Mouse (Mus musculus): ENCODE measurements at regions not wholly inside any gene's neighbourhood (a gene's known extent, or its start where the extent isn't known, plus 50 kb on each side); places are given as distances from the start of the nearest gene placed in this dataset.

DNA sequence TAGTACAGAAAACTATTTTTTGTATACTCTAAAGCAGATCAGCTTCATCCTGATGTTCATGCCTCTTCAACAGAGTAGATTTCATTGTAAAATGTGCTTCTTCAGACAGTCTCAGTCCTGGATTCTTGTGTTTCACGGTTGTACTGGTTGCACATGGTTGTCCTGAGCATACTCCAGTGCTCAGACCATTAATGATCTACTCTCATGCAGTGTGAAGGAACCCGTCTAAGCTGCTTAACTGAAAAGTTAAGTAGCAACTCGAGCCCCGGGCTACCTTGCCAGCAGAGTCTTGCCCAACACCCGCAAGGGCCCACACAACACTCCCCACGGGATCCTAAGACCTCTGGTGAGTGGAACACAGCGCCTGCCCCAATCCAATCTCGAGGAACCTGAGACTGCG is 380.3 kb upstream of the Fbxo33 start:
- Histone ChIP-seq H3K27ac (ENCODE audit: low read depth) (no peak overlapping the region), H3K4me3 (ENCODE audit: low read depth, low read length) (no peak overlapping the region), H3K36me3 (replicated peaks; ENCODE audit: control insufficient read depth, insufficient read depth, low read length) (no peaks in the 10 kb centered on the region), H3K4me1 (ENCODE audit: control insufficient read depth, insufficient read depth) (no peaks in the 10 kb centered on the region), H3K4me2 (ENCODE audit: low read depth, low read length) (no peak overlapping the region), H3K9ac (replicated peaks; ENCODE audit: low read depth, low read length) (no peak overlapping the region), H3K27me3 (ENCODE audit: control insufficient read depth, insufficient read depth, low read length) (no peaks in the 10 kb centered on the region), H3K9me3 (replicated peaks; ENCODE audit: control insufficient read depth, low read length) (no peaks in the 10 kb centered on the region)
- DNase-seq (ENCODE audit: low spot score) (no peak), ATAC-seq (ENCODE audit: insufficient read depth, low read depth) (no peak)
- TF ChIP-seq EP300 (IDR thresholded peaks at IDR 0.05; ENCODE audit: low read depth) (no peak), CTCF (IDR thresholded peaks at IDR 0.05; ENCODE audit: low read depth) (no peak)
- WGBS, result 68% methylated on average over 8 of the region's 9 CpGs

- H3K4me3 ChIP-seq (ENCODE audit: low read depth, low read length), result no peak overlapping the region
- H3K36me3 ChIP-seq (replicated peaks; ENCODE audit: control insufficient read depth, insufficient read depth, low read length), result no peaks in the 10 kb centered on the region
- H3K27me3 ChIP-seq (ENCODE audit: control insufficient read depth, insufficient read depth, low read length), result no peaks in the 10 kb centered on the region
- WGBS, result 93% methylated on average over 2 of the region's 2 CpGs
- ATAC-seq (ENCODE audit: insufficient read depth, low read depth) (no peak), DNase-seq (ENCODE audit: low spot score) (no peak)
- no peak overlapping the region for H3K9ac ChIP-seq (replicated peaks; ENCODE audit: low read depth, low read length)
- TF ChIP-seq EP300 (IDR thresholded peaks at IDR 0.05; ENCODE audit: low read depth), result no peak
- no peak overlapping the region for H3K4me2 ChIP-seq (ENCODE audit: low read depth, low read length)
- H3K27ac ChIP-seq (ENCODE audit: low read depth), result no peak overlapping the region
- H3K4me1 ChIP-seq (ENCODE audit: control insufficient read depth, insufficient read depth), result no peaks in the 10 kb centered on the region
- no peaks in the 10 kb centered on the region for H3K9me3 ChIP-seq (replicated peaks; ENCODE audit: control insufficient read depth, low read length)
These were observed 369.8 kb upstream of the Fbxo33 start for GRCm38 (mm10) chr12:59589354-59589753.

DNA sequence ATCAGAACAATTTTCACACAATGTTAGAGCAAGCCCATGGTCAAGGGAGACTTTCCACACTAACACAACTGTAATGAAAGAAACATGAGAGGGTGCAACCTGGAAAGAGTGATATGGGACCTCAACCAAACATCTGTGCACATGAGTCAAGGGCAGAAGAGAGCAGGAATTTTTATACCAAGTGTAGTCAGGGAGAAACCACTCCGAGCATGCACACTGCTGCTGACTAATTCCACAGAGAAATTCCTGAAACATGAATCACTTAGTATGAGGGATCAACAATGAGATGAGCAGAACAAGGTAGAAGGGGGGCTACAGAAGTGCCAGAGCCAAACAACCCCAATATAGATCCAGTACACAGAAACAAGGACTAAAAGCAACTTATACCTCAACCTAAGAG is 363.1 kb upstream of the Fbxo33 start:
- Histone ChIP-seq H3K4me2 (ENCODE audit: low read depth, low read length) (no peak overlapping the region), H3K4me3 (ENCODE audit: low read depth, low read length) (no peak overlapping the region), H3K9ac (replicated peaks; ENCODE audit: low read depth, low read length) (no peak overlapping the region), H3K4me1 (ENCODE audit: control insufficient read depth, insufficient read depth) (no peaks in the 10 kb centered on the region), H3K36me3 (replicated peaks; ENCODE audit: control insufficient read depth, insufficient read depth, low read length) (no peaks in the 10 kb centered on the region), H3K27ac (ENCODE audit: low read depth) (no peak overlapping the region), H3K27me3 (ENCODE audit: control insufficient read depth, insufficient read depth, low read length) (no peaks in the 10 kb centered on the region), H3K9me3 (replicated peaks; ENCODE audit: control insufficient read depth, low read length) (no peaks in the 10 kb centered on the region)
- DNase-seq (ENCODE audit: low spot score) (no peak), ATAC-seq (ENCODE audit: insufficient read depth, low read depth) (no peak)
- WGBS, result 22% methylated on average over 1 of the region's 1 CpGs
- TF ChIP-seq CTCF (IDR thresholded peaks at IDR 0.05; ENCODE audit: low read depth) (no peak), EP300 (IDR thresholded peaks at IDR 0.05; ENCODE audit: low read depth) (no peak)

GRCm38 (mm10) chr12:59579694-59580093 is 360.2 kb upstream of the Fbxo33 start:
- no peaks in the 10 kb centered on the region for H3K4me1 ChIP-seq (ENCODE audit: control insufficient read depth, insufficient read depth)
- no peaks in the 10 kb centered on the region for H3K9me3 ChIP-seq (replicated peaks; ENCODE audit: control insufficient read depth, low read length)
- ATAC-seq (ENCODE audit: insufficient read depth, low read depth), result no peak
- H3K27ac ChIP-seq (ENCODE audit: low read depth), result no peak overlapping the region
- H3K36me3 ChIP-seq (replicated peaks; ENCODE audit: control insufficient read depth, insufficient read depth, low read length), result no peaks in the 10 kb centered on the region
- no peaks in the 10 kb centered on the region for H3K27me3 ChIP-seq (ENCODE audit: control insufficient read depth, insufficient read depth, low read length)
- H3K4me3 ChIP-seq (ENCODE audit: low read depth, low read length), result no peak overlapping the region
- no peak overlapping the region for H3K9ac ChIP-seq (replicated peaks; ENCODE audit: low read depth, low read length)
- DNase-seq (ENCODE audit: low spot score), result no peak
- no peak for TF ChIP-seq EP300 (IDR thresholded peaks at IDR 0.05; ENCODE audit: low read depth)
- no peak for TF ChIP-seq CTCF (IDR thresholded peaks at IDR 0.05; ENCODE audit: low read depth)
- WGBS, result 71% methylated on average over 5 of the region's 5 CpGs
- no peak overlapping the region for H3K4me2 ChIP-seq (ENCODE audit: low read depth, low read length)

DNA sequence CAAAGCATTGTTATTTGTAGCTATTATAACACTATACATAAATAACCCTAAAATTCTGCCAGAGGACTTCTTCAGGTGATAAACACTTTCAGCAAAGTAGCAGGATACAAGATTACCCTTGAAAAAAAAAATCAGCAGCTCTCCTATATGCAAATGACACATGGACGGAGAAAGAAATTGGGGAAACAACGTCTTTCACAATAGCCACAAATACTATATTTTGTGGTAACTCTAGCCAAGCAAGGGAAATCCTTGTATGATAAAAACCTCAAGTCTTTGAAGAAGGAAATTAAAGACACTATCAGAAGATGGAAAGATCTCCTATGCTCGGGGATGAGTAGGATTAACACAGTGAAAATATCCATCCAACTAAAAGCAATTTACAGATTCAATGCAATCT is 344.4 kb upstream of the Fbxo33 start:
- no peak for TF ChIP-seq CTCF (IDR thresholded peaks at IDR 0.05; ENCODE audit: low read depth)
- TF ChIP-seq EP300 (IDR thresholded peaks at IDR 0.05; ENCODE audit: low read depth), result no peak
- no peak overlapping the region for H3K4me3 ChIP-seq (ENCODE audit: low read depth, low read length)
- 61% methylated on average over 3 of the region's 3 CpGs for WGBS
- no peak for DNase-seq (ENCODE audit: low spot score)
- no peaks in the 10 kb centered on the region for H3K9me3 ChIP-seq (replicated peaks; ENCODE audit: control insufficient read depth, low read length)
- ATAC-seq (ENCODE audit: insufficient read depth, low read depth), result no peak
- no peak overlapping the region for H3K9ac ChIP-seq (replicated peaks; ENCODE audit: low read depth, low read length)
- no peaks in the 10 kb centered on the region for H3K27me3 ChIP-seq (ENCODE audit: control insufficient read depth, insufficient read depth, low read length)
- no peak overlapping the region for H3K4me2 ChIP-seq (ENCODE audit: low read depth, low read length)
- H3K36me3 ChIP-seq (replicated peaks; ENCODE audit: control insufficient read depth, insufficient read depth, low read length), result no peaks in the 10 kb centered on the region
- no peak overlapping the region for H3K27ac ChIP-seq (ENCODE audit: low read depth)
- no peaks in the 10 kb centered on the region for H3K4me1 ChIP-seq (ENCODE audit: control insufficient read depth, insufficient read depth)

GRCm38 (mm10) chr12:59539788-59540187 is 320.3 kb upstream of the Fbxo33 start:
- no peak overlapping the region for H3K4me3 ChIP-seq (ENCODE audit: low read depth, low read length)
- no peak overlapping the region for H3K4me2 ChIP-seq (ENCODE audit: low read depth, low read length)
- TF ChIP-seq CTCF (IDR thresholded peaks at IDR 0.05; ENCODE audit: low read depth), result no peak
- no peak for TF ChIP-seq EP300 (IDR thresholded peaks at IDR 0.05; ENCODE audit: low read depth)
- WGBS, result 68% methylated on average over 2 of the region's 2 CpGs
- H3K9me3 ChIP-seq (replicated peaks; ENCODE audit: control insufficient read depth, low read length), result no peaks in the 10 kb centered on the region
- no peaks in the 10 kb centered on the region for H3K4me1 ChIP-seq (ENCODE audit: control insufficient read depth, insufficient read depth)
- no peaks in the 10 kb centered on the region for H3K27me3 ChIP-seq (ENCODE audit: control insufficient read depth, insufficient read depth, low read length)
- H3K9ac ChIP-seq (replicated peaks; ENCODE audit: low read depth, low read length), result no peak overlapping the region
- H3K36me3 ChIP-seq (replicated peaks; ENCODE audit: control insufficient read depth, insufficient read depth, low read length), result no peaks in the 10 kb centered on the region
- ATAC-seq (ENCODE audit: insufficient read depth, low read depth) (no peak), DNase-seq (ENCODE audit: low spot score) (no peak)
- no peak overlapping the region for H3K27ac ChIP-seq (ENCODE audit: low read depth)

All from heart, postnatal 0 days (tissue).